Mouse (Mus musculus) cerebellum, postnatal 25 days (tissue): ENCODE measurements around the gene Tubd1.

ENCODE experiments used
- DNase-seq, 2 experiments: peaks; one replicate each; pipeline ENCODE4 v3.0.0; 2021; ENCODE audit warnings: mixed read lengths in 2 of 2

The Tubd1 gene

GRCm38 (mm10) chr11:86600209-86600557 lies 55.4 kb downstream of the Tubd1 start:
- no peak for DNase-seq

- no peak for DNase-seq
These were observed 57.3 kb downstream of the Tubd1 start for GRCm38 (mm10) chr11:86602116-86602515.

DNA sequence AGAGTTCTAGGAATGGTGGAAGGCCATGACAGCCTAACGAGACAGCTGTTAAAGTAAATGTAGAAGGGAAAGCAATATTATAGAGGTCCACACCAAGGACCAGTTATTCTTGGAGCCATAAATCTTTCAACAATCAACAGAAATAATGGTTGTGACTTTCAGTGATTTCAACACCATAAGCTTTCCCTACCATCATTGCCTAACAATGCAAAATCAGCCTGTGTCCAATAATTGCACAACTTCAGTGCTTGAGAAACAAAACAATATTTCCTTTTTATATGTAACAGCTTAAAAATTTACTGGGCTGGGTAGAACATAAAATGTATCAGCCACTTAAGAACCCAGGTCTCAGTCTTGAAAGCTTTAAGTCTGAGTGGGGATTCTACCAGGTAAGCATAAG lies 58.9 kb downstream of the Tubd1 start:
- no peak for DNase-seq

DNA sequence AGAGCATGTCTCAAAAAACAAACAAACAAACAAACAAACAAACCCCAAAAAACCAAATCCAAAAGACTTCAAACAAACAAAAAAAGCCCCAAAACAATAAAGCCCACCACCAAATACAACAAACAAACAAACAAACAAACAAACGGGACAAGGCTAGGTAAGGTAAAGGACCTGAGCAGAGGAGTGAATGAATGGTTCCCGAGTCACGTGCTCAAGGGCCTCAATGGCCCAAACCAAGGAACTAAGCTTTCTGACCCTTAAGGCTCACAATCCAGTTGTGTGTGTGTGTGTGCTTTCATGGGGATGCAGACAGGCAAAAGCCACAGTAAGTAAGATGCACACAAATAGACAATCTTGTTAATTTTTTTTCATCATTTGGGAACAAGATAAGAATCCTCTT lies 59.5 kb downstream of the Tubd1 start:
- DNase-seq = no peak

GRCm38 (mm10) chr11:86604732-86605520 lies 60.1 kb downstream of the Tubd1 start:
- no peak for DNase-seq

DNA sequence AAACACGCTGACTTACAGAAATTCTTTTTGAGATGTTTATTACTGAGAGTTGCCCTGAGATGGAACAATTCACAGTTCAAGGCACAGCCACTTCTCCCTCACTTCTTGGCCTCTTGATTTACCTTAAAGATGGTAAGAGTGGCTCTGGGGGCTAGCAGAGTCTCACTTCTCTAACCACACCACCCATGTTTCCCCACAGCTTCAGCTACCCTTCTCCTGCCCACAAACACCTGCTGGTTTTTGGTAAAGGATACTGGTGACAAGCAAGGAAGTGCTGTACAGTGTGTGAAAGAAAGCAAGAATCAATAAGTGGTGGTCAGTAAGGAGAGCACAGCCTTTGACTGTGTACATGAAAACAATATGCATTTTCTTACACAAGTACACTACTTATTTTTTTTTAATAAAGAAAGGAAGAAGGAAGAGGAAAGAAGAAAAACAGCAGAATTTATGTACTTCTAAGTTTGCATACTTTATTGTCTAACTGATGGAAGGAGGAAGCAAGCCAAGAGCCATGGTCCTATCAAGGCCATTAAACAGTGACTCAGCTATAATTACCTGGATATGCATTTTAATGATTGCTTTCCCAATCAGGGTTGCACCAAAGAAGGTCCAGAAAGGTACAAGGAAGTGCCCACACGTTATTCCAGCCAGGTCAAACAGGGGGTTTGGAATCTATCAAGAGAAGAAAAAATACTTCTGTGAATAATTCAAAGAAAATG lies 62.0 kb downstream of the Tubd1 start:
- no peak for DNase-seq

DNA sequence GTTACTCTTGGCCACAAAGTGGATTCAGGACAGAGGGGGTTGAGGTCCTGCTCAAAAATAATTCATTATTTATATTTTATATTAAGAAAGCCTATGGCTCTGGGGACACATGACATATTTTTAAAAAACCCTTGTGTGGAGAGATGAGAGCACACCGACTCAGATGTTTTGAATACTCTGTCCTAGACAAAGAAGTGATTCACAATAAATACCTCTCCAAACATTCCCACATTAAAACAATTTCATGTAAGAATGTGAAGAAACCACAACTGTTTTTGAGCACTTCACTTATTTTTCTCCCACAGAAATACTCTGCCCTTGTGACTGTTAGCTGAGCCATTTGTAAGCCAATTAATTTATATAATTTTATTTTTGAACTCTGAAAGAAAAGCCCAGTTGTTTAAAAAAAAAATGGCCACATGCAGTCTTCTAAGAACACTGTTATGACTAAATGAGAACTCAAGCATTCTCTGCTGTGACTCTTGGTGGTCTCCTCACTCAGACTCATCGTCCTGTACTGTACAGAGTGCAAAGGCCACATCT lies 63.1 kb downstream of the Tubd1 start:
- no peak for DNase-seq

GRCm38 (mm10) chr11:86610239-86610638 lies 65.4 kb downstream of the Tubd1 start:
- no peak for DNase-seq

DNA sequence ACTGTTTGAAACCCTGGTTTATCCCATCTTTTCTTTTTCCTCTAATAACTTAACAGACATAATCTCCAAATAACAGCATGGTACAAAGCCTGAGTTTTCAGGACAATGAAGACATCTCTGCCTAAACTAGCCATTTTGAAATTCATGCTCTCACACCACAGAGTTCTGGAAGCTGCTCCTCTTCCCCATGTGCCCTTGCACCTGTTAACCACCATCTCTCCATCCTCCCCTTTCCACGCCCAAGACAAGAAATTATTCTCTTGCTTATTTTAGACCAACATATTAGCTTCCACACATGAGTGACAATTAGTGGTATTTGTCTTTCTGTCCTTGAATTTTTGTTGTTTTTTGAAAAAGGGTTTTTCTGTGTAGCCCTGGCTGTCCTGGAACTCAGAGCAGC lies 67.2 kb downstream of the Tubd1 start:
- no peak for DNase-seq

GRCm38 (mm10) chr11:86614056-86614530 lies 69.3 kb downstream of the Tubd1 start:
- no peak for DNase-seq

DNA sequence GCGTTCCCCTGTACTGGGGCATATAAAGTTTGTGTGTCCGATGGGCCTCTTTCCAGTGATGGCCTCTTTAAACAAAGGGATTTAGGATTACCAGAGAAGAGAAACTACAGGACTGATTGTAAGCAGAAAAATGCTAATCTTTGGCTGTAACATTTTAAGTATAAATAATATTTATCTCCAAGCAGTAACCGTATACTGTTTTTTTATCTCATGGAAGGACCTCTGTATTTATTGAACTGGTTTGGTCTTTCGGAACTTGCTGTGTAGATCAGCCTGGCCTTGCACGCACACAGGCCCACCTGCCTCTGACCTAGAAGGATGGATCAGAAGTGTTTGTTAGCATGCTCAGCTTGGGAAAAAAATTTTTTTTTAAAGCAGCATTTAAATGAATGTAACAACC lies 69.8 kb downstream of the Tubd1 start:
- no peak for DNase-seq
